Mouse (Mus musculus): ENCODE results near the gene Rftn1. TPM values are rescaled to one million over a fixed set of nuclear protein-coding genes. Genes with fewer than 3 reads are reported as not detected.

Rftn1 gene
- polyA plus RNA-seq, 1 experiment, result 8.3 TPM

DNA sequence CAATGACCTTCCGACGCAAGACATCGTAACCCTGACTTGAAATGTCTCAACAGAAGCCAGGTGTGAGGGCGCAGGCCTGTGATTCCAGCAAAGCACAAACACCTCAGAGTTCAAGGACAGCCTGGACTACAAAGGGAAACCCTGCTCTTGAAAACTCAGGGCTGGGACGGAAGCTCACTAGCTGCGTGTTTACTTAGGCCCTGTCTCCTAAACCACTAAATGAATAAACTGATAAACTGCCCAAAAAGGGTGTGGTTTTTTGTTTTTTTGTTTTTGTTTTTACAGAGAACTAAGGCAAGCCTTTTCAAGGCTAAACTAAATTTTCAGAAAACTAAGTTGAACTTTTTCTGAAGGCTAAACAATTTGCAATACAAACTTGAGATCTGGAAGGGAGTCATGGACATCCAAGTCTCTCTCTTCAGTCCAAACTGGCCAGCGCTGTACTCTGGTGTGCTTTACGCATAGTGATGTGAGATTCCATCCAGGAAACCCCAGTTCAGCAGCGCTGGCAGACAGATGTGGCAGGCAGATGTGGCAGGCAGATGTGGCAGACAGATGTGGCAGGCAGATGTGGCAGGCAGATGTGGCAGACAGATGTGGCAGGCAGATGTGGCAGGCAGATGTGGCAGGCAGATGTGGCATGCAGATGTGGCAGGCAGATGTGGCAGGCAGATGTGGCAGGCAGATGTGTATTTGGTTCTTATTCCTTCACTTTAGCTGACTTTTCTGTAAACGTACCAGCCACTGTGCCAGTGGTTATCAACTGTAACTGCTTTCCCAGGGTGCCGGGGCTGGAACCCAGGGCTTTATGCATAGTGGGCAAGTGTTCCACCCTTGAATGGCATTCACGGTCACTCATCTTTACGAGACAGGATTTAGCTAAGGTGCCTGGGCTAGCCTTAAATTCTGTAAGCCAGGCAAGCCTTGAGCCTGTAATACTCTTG, 158.7 kb downstream of the Rftn1 start:
- DNase-seq (ENCODE audit: low spot score), result no peak

GRCm38 (mm10) chr17:50025651-50026050, 164.8 kb downstream of the Rftn1 start:
- DNase-seq (ENCODE audit: low spot score), result no peak

DNA sequence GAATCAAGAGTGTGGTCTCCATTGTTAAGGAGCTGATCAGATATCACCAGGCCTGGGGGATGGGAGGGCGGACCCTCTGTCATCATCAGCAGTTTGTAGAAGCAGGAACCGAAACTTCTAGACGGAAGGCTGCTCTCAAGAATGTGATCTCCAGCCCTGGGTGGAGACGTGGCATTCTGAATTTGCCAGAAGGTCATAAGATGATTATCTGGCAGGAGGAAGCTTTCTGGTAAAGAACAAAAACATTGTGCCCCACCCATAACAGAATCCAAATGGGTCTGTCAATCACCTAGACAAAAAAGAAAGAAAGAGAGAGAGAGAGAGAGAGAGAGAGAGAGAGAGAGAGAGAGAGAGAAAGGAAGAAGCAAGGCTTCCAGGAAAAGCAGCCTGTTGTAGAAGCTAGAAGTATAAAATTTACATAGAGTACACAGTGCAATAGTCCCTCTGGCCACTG, 165.3 kb downstream of the Rftn1 start:
- no peak for DNase-seq (ENCODE audit: low spot score)

DNA sequence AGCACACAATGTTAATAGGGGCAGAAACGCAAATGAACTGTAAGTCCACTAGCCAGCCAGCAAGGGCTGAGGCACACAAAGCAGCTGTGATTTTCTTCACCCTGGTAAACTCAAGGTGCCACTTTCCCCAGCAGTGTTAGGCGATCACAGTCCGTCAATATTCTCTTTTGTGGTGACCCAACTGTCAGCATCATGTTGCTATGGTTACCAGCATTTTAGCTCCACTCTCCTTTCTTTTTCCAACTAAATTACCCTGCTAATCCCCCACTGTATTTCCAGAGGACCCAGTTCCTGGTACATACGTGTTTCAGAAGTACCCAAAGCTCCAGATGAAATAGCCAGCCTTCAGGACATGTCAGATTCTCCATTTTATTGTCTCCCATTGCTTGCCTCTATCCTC, 169.1 kb downstream of the Rftn1 start:
- DNase-seq (ENCODE audit: low spot score), result no peak

GRCm38 (mm10) chr17:50020211-50021001, 170.1 kb downstream of the Rftn1 start:
- DNase-seq (ENCODE audit: low spot score), result no peak

DNA sequence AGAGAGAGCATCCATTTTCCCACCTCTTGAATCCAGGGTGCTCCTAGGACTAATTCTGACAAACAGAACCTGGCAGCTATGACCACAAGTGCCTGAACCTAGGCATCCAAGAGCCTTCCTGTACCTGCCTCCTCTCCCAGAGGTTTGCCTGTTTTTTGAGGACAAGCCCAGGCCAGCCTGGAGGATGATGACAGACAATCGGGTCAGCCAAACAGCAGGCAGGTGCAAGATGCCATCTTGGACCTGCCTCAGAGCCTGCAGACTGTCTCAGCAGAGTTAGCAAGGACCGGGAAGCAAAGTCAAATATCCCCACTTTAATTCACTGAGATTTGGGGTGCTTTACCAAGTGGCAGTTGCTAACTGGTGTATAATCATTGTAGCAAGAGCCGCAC, 170.7 kb downstream of the Rftn1 start:
- DNase-seq (ENCODE audit: low spot score), result no peak

DNA sequence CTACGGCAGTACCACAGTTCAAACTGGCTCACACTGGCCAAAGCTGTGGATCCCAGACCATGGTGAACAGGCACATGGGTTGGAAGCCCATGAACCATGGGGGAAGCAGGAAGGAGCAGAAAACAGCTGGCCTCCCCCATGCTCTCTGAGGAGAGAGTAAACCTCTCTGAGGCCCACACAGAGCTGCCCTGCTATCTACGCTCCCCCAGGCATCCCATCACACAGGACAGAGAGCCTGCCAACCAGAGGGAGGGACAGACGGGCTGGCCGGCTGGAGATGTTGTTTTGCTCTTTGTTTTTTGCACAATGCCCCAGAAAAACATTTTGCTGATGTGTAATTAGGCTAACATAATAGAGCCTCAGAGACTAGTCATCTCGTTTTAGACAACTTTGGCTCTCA, 171.4 kb downstream of the Rftn1 start:
- no peak for DNase-seq (ENCODE audit: low spot score)

GRCm38 (mm10) chr17:50014708-50015107, 175.8 kb downstream of the Rftn1 start:
- no peak for DNase-seq (ENCODE audit: low spot score)

DNA sequence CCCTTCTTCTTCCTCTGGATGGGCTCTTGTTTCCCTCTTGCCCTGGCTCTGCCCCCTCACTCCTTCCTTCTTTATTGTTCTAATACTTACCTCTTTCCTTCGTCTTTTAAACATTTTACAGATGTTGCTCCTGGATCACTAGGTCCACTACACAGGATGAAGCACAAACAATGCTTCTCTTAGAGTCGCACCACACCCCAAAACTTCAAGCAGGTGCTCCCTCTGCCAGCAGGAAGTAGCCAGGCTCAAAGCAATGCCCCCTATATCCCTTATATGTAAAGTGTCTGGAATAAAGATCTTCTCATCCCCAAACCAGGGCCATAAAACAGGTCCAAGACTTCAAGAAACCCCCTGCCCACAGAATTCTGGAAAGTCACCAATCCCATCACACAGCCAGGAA, 176.6 kb downstream of the Rftn1 start:
- no peak for DNase-seq (ENCODE audit: low spot score)

- no peak for DNase-seq (ENCODE audit: low spot score)
Observed at GRCm38 (mm10) chr17:50010096-50010495, 180.4 kb downstream of the Rftn1 start.

DNA sequence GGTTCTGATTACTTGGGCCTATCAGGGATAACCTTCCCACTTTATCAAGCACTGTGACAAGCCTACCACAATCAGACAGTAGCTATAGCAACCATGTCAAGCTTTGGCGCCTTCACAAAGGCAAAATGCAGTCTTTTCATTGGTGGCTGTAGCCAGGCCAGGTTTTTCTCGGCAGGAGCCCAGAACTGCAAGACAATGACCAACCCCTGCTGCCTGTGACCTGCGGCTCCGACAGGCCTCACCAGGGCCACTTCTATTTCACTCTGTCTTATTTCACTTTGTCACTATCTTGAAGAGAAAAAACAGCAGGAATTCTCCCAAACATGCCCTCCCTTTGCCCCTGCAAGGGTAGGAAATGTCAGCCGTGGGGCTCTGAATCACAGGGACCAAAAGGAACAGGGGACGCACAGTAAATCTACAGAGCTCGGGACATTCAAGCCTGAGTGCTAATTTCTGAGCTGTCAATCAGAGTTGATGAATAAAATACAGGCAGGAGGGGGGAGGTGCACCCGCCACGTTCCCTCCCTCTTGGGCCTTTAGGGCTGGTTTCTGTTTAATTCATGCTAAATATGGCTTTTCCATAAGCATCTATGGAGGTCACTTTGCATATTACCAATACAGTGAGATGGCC, 183.6 kb downstream of the Rftn1 start:
- no peak for DNase-seq (ENCODE audit: low spot score)

- DNase-seq (ENCODE audit: low spot score), result no peak
Observed at GRCm38 (mm10) chr17:50006338-50006720, 184.1 kb downstream of the Rftn1 start.

DNA sequence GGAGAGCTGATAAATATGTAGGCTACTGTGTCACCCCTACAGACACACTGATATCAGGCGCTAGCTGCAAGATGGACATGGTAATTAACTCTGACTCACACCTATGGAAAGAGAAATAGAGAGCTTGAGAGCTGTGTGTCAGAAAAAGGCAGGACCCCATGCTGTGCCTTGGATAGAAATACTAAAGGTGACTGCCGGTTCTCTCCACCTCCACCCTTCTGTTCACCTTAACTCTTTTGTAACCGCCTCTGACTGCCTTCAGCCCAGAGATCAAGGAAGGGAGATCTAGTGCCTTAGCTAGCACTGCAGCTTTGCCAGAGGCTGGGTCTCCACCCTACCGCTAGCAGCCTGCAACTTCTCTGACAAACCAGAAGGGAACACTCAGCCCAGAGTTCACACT, 187.3 kb downstream of the Rftn1 start:
- DNase-seq (ENCODE audit: low spot score), result no peak

DNA sequence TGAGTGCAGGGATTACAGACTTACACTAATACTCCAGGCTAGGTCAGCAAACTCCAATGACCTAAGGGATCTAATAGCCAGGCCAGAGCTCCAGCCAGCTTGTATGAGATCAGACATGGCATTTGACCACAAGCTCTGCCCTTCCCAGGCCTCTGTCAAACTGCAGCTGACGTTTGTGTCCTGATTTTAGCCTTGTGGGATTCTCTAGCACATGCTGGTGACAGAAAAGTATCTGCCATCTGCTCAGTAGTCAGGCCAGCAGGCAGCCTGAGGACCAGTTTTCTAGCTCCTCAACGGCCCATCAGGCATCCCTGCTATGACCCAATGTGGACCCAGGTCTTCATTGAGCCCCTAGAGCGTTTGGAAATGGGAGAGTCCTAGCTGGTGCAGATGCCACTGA, 188.3 kb downstream of the Rftn1 start:
- no peak for DNase-seq (ENCODE audit: low spot score)

DNA sequence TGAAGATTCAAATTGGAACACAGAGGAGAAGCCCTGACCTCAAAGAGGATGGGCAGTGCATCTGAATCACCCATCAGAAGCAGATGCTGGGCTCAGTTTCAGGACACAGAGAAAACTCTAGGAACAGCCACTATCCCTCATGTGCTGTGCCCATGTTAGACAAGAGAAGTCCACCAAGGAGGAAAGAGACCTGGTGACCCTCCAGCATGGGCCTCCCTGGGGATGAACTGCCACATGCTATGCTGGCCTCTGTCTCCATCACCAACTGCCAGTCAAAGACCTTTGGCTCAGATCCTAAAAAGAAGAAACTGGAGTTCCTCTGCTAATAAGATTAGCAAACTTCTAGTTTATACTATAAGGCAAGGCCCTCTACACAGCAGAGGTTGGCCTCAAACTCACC, 188.7 kb downstream of the Rftn1 start:
- DNase-seq (ENCODE audit: low spot score), result no peak

DNA sequence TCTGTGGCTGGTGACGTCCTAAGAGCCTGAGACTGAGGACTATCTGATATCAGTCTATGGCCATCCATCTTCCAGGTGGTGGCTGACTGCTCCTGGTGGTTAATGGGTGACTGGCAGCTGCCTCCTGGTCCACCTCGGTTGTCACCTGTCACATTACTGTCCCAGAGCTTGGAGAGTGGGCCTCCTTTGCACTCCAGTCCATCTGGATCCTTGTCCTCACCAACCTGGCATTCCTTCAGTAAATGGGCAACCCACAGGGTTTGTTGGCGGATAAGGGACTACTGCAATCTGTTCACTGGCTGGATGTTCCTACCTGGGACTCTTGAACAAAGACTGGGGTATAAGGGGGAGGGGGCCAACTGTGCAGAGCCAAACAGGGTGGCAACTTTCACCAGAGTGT, 189.9 kb downstream of the Rftn1 start:
- no peak for DNase-seq (ENCODE audit: low spot score)

- DNase-seq (ENCODE audit: low spot score), result no peak
Observed at GRCm38 (mm10) chr17:49996626-49997152, 193.8 kb downstream of the Rftn1 start.

DNA sequence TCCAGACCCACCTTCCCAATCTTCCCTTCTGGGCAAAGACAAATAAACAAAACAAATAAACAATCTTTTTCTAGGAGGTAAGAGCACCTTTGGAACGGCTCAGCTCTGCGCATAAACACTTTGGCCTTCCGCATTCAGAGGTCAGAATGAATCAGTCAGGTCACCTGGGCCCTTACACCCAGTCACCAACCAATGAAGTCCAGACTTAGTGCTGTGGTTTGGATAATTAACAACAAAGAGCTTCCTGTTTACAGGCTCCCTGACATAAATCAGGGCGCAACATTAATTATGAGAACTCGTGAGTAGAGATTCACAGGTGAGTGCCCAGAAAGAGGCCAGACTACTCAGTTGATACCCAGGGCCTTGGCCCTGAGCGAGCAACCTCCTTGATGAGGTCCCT, 194.4 kb downstream of the Rftn1 start:
- no peak for DNase-seq (ENCODE audit: low spot score)

DNA sequence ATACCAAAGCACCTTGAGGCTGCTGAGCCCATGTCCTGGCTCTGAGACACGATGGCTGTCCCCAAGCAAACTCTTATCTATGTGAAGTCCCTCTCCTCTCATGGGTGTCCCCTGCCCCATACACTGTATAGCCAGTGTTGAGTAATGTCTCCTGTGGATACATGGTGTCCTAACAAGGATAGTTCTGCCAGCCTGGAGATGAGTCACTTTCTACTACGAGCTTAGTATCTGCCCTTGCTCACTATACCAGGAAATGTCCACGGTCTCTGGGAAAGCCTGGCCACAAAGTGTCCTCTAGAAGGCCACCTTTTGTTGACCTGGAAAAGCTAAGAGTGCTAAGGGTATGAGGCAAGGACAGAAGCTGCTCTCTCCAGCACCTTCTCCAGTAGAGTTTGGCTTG, 195.2 kb downstream of the Rftn1 start:
- no peak for DNase-seq (ENCODE audit: low spot score)

- no peak for DNase-seq (ENCODE audit: low spot score)
Observed at GRCm38 (mm10) chr17:49993631-49994030, 196.8 kb downstream of the Rftn1 start.

DNA sequence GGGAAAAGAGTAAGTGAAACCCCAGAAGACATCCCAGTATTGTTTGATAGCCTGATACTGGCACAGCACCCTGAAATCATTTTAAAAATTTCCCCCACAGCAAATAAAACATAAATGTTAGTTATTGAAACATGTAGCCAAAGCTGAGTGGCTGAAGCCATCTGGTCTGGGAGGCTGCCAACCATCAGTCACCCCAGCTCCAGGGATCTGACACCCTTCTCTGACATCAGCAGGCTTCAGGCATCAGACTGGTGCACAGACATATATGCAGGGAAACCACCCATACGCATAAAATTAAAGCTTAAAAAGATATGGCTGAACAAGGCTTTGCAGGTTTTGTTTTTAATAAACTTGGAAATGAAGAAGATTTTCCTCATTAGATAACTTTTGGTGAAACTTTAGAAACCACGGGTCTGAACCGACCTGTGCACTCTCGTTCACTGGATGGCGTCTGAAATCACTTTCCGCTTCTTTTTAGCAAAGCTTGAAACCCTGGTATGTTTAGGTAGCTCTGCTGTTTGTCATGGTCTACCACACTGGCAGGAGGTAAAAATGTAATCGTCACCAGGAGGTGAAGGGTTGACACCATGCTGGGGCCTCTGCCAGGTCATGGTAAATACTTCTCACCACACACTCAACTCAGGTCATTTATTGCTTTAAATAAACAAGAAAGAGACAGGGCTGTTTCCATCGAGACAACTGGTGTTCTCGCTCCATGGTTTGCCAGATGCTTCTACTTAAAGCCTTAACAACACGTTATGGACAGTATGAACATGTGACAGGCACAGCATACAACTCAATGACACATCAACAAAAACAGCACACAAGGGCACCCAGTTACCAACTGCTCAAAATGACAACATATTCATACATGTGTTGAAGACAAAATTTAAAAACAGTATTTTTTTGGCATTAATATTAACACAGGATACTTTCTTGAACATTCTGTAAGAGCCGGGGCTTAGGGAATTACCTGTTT, 197.6 kb downstream of the Rftn1 start:
- no peak for DNase-seq (ENCODE audit: low spot score)
